Mouse (Mus musculus) layer of hippocampus, adult 9-10 months (tissue): ENCODE results near the gene Fktn.
"Not testable (repeated sequence)": the region's sequence is repeated elsewhere in the genome, so short reads cannot be mapped to it uniquely, and the experiment has no call there.

Experiments used
- DNase-seq: peaks from one replicate; pipeline ENCODE4 v3.0.0; 2022; ENCODE audit warnings: low spot score

Gene Fktn

DNA sequence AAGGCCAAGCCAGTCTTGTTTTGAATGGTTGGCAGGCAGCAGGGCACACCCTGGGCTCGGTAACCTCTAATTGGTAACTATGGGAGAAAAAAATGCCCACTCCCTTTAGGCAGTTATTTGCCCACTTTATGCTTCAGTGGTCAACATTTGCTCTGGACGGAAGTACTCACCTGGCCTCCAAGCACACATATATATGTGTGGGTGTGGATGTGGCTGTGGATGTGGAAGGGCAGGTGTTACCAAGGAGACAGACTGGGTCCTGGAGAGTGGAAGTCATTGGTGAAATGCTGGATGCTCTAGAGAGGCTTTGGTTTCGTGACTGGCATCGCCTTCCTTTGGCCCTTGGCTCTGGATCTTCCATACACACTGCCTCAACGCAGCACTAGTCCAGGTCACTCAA is 58.2 kb downstream of the Fktn start:
- no peak for DNase-seq

DNA sequence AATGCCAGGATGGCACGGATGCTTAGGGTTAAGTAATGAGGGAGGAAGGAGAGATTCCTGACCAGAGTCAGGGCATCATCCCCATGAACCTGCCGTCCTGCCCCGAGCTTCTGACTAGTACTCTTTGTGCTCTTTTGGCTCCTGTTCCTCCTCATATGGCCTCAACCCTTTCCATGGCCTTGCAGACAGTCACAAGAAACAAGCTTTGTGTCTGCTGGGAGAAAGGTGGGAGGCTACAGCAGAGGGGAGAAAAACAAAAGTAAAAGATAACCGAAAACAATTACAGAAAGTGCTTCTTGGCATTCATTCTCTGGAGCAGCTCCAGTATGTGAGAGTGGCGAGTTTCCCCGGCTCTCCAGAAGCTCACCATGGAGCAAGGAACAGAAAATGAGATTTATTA is 60.1 kb downstream of the Fktn start:
- no peak for DNase-seq

DNA sequence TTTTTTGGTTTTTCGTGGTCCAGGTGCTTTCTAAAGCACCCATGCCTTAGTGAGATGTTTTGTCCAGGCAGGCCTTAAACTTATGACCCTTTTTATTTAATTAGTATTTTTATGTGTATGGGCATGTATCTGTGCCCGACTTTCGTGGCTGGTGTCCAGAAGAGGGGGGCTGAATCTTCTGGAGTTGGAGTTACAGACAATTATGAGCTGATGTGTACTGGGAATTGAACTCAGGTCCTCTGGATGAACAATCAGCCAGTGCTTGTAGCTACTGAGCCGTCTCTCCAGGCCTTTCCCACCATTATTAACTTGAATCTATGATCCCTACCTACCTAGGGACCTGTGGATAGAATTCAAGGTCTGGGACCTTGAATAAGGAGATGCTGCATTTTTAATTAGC is 67.6 kb downstream of the Fktn start:
- no peak for DNase-seq

DNA sequence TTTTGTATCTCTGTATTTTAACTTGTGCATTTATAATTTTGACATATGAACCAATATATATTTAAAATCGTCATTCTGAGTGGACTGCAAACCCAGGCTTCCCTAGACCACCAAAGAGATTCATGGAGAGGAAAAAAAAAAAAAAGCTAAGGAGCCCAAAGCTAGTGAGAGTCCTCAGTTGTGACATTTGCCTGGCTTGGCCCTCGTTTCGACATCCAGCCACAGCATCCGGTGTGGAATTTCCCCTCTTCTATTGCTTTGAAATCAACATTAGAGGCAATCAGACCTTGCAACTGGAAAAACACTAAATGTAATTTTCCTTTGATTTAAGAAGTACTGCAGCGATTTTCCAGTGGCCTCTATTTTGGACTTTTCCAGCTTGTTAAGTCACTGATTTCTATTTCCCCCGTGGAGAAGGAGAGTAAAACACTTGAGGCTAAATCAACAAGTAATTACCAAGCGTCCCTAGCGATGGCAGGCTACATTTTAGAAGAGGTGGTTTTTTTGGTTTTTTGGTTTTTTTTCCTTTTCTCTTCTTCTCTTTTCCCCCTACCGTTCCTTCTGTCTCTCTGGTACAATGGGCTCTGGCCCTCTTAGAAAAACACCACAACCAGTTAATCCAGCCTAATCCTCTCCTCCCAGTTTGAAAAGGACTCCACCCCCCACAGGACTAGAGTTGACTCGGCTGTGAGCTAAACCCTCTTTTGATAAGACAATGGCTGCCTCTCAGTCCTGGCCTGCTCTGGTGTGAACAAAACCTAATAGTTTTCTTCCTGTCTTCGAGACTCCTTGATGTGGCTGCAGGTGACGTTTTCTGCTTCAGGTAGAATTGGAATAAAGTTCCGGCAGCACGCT is 68.6 kb downstream of the Fktn start:
- DNase-seq: no peak

DNA sequence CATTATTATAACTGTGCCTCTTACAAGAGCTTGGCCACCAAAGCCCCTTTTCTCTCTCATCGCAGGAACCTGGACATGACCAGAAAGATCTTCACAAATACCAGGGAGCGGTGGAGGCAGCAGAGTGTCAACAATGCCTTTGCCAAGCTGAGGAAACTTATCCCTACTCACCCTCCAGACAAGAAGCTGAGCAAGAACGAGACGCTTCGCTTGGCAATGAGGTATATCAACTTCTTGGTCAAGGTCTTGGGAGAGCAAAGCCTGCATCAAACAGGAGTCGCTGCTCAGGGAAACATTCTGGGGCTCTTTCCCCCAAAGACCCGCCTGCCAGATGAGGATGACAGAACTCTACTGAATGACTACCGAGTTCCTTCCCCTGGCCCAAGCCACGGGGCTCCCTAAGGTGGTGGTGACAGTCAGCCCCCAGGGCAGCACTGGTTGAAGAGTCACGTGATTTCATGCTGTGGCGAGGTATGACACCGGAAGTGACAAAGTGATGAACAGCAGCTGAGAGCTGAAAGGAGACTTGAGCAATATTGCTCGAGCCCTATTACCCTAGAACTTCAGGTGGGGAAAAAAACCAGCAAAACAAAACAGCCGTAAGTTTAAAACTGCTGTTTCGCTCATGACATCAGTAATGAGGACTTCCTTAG is 72.1 kb downstream of the Fktn start:
- no peak for DNase-seq

DNA sequence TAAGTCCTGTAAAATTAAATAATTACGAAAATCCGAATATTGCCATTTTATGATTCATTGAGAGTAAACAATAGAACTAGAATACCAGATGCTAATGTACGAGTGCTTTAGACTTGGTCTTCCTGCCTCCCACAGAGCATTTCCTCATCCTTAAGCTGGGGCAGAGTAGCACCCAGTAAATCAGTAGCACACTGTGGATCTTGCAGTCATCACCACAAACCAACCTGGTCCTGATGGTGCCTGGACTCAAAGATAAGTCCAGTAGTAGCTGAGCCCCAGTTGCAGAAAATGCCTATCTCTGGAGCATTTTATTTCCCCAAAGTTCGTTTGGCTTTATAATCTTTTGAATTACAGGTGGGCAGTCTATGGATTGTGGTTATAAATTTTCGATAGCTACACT is 73.1 kb downstream of the Fktn start:
- DNase-seq: no peak

DNA sequence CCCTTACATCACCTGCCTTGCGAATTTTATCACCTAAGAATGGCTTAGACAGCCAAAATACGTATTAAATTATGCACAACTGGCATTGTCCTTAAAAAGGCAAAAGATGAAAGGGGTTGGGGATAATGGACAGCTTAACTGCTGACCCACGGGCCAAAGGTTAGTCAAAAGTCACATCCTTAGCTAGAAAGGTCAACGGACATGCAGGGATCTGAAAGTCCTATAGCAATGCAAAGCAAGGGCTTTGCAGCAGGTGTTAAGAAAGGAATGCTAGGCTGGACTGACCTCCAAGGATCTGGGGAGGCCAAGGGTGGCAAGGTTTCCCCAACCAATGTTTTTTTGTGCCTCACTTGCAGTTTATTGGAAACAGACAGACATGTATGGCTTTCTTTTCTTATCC is 75.5 kb downstream of the Fktn start:
- no peak for DNase-seq

DNA sequence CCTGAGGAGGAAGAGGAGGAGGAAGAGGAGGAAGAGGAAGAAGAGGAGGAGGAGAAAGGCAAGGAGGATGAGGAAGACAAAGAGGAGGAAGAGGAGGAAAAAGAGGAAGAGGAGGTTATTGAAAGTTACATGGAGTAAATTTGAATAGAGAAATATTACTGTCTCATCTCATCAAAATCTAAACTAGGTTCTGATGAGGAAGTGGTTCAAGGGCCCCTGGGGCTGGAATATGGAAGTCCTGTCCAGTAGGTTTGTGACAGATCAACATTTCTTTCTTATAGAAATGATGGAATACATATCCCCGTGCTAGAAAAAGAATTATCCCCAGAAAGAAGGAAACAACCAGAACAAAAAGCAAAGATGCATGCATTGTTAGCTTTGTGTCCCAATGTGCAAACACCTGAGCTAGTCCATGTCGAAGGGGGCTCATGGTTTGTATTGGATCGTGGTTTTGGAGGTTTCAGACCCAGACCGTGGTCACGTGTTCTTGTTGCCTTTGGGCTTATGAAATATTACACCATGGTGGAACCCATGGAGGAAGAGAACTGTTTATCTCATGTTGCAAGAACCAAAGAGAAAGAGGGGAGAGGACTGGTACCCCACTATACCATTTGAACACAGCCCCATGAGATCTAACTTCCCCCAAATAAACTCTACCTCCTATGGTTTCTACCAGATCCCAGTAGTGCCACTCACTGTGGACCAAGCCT is 80.6 kb downstream of the Fktn start:
- DNase-seq: no peak

DNA sequence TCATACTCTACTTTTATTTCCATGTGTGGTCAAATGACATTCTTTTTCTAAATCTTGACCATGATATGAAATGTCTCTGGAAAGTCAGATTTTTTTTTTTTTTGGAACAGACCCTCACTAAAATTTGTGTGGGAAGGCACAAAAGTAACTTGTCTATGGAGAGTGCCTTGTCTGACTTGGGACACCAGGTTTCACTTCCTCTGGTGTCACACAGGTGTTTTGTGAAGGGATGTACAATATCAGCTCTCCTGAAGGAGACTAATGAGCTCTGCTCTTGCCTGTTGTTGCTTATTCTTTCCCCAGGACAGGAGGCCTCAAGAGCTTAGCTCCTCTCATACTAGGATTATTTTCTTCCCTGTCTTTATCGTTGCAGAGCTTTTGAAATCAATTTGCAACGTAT is 81.3 kb downstream of the Fktn start:
- DNase-seq: no peak

DNA sequence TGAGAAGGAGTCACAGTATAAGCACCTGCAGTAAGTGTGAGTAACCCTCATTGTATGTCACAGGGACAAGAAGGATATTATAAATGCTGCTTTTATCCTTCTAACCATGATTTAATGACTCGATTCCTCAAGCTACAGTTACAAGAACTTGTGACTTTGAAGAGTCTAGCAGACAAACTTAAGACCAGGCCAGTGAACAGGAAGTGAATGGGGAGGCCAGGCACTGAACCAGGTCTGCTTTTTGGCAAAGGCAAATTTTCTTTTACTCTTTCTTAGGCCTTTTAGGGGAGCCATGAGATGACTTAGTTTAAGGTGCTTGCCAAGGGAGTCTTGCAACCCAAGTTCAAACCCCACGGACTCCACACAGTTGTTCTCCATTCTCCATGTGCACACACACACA is 81.9 kb downstream of the Fktn start:
- DNase-seq: no peak

DNA sequence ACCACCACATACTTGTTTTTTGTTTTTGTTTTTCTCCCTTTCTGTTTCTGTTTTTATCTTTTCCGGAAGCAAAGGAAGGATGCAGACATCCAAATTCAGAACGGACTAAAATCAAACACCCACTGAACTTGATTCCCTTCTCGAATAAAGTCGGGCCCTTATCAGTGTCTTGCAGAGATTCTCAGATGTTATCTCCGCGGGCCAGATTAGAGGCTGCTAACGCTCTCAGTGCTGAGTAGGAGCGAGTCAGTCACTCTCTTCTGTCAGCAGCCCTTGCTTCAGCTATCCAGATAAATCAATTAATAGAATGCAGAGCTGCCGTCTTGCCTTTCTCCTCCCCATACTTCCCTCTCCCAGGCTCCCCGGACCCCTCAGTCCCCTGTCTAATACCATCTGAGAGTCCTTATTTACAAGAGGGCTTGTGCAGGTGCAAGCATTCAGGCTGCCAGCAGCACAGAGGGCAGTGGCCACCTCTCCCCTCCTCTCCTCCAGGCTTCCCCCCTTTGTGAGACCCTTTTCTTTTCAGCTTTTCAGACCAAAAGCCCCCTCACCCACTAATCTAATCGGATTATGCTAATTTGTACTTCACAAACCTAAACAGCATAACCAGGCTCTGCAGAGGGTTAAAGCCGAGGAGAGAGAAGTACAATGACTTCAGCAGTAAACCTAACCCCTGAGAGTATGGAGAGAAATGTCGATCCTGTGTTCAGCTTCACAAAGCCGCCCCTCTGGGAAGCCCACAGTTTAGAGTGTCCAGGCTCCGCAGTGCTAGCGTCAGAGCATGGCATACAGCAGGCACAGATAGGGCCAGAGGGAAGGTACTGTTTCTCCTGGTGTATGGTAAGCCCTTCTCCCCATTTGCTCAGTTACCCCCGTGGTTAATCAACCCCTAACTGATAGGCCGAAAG is 83.3 kb downstream of the Fktn start:
- DNase-seq: no peak

DNA sequence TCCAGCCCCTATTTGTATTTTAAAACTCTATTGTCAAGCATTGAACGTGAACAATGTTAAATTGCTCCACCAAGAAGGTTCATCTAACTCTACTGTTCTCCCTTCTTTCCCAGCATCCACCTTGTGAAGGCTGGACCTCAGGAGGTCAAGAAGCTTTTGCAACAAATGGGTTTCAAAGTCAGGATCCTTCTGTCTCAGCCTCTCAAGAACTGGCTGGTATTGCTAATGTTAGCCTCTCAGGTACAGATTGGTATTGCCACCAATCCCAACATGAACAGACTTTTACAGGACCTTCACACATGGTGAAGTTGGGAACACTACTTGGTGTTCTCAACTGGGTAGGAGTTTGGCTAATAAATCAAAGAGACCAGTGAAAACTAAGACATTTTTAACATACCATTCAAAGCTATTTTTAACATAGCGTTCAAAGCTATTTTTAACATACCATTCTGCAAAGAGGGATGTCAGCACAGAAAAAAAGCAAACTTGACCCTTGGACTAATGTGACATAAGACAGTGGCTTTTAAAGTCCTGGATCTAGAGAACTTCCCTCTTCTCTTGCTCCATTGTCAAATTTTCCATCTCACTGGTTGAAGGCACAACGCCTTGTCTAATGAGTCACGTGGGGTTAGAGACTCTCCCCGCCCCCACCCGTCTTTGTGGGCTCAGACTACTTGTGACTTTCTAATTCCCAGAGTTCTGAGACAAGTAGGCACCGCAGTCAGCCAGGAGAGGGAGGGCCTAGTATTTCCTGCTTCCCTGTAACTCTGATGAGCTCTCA is 85.3 kb downstream of the Fktn start:
- no peak for DNase-seq

DNA sequence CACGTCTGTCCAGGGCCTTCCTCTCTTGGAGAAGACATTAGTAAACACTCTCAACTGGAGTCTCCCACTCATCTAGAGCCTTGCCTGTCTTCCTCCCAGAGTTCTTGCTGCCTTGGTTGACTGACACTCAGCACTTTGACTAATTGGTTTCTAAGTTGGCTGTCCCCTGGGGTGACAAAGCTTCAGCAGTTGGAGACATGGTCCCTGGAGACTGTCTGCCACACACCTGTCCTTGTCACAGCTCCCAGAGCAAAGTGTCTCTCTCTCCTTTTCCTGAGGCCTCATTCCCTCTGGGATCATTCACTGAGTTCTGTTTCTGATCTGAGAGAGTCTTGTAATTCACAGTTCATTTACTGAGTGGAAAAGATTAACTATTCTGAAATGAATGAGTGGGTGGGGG is 86.0 kb downstream of the Fktn start:
- no peak for DNase-seq

DNA sequence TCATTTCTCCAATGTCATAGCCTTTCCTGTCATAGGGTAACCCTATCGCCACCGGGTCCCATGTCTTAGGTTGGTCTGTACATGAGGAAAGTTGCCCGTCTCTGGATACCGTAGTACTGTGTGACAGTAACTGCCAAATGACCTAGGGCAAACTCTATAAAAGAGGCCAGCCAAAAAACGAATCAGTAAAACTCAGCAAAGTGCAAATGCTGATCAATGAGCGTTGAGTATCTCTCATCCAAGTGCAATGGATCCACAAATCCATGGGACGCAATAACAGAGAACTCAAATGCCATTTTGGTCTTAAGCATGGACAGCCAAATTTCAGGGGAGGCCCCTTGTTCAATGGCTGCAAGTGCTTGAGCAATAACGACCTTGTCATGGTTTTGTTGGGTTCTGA is 89.9 kb downstream of the Fktn start:
- not testable (repeated sequence) for DNase-seq

DNA sequence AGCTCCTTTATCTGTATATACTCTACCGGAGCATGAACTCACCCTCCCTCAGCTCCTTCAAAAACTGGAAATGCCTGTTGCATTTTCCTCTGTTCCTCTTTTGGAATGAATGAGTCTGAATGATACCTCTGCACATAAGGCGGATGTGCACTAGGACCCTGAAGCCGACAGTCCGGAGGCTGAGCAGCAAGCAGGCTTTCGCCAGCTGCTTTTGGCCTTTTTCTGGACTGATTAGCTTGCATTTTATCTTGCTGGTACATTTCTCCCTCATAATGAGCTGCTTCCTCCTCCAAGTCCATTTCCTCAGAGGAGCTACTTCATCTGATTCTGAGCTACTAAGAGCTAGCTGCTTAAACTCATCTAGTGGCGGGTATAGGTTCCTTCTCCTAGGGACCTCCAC is 92.6 kb downstream of the Fktn start:
- DNase-seq: not testable (repeated sequence)

DNA sequence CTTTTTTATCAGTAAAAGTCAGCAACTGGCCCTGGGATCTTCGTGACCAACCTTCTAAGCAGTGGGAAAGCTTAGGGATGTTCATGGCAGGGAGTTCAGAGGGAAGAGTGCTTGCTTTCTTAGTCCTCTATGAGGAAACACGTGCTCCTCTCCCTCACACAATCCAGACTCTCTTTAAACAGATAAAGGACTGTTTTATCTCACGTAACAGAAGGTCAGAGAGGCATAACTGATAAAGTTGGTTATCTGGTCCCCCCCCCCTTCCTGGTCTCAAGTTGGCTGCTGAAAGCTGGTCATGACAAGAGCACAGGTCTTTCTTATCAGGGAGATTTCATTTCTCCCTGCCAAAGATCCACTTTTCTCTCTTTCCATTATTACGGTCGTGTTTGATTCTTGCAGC is 104.5 kb downstream of the Fktn start:
- DNase-seq: no peak

DNA sequence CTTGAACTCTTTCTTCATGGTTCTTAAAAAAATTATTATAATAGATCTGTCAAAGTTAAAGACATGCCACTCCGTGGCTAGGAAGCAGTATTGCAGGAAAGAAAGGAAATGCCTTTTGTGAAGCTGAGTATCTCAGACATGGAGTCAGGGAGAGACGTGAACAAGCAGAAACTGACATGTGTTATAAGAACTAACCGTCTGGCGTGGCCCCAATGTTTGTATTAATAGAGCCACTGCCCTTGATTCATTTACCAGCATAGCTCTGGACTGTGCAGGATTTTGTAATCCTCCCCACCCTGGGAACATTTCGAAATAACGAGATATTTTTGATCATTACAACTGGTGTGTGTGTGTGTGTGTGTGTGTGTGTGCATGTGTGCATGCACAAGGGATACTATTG is 109.9 kb downstream of the Fktn start:
- DNase-seq: no peak

DNA sequence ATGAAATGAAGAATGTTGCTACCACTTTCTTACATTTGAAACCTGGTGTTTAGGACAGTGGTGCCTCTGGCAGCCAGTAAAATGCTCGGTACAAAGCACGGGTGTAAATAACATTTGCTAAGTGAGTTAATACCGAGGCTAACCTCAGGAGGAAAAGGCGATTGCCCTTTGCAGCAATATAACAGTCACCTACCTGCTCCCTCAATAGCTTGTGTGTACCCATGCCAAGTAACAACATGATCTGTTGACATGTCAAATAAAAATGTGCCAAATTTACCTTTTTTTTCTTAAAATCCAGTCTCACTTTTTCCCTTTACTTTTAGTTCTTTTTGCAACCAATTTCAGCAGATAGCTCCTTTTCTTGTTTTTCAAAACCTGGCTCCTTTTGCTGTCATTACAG is 111.0 kb downstream of the Fktn start:
- no peak for DNase-seq

DNA sequence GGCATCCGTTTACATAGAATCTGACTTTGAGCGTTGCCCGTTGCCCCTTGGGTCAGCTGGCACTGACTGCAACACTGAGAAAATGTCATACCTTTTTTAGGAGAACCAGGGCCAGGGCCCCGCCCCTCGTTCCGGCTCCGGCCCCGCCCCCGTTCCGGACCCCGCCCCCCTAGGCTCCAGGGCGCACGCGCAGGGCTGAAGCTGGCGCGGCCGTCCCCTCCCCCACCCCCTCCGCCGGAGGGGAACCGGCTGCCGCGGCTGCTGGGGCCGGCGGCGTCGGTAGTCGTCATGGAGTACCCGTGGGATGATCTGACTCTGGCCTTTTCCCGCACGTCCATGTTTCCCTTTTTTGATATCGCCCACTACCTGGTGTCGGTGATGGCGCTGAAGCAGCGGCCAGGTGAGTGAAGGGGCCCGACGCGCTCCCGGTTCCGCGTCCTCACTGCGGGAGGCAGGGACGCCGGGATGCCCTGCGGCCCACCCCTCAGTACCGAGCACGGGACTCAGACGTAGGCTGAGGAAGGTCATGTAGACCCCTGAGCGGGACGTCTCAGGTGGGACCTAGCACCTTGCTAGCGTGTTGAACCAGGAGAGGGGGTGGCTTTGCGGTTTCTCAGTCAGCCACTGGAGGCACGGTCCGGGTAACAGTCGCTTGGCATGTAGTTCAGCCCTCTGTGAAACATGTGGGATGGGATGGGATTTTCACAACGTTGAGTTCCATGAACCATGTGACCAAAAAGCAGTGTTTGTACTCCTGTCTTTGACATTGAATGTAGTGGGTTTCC is 112.2 kb downstream of the Fktn start, which contains the start of gene Tmem38b:
TSS of gene Tmem38b (plus strand) at position 225 of the 785 bp plus-strand sequence.
- DNase-seq: no peak

DNA sequence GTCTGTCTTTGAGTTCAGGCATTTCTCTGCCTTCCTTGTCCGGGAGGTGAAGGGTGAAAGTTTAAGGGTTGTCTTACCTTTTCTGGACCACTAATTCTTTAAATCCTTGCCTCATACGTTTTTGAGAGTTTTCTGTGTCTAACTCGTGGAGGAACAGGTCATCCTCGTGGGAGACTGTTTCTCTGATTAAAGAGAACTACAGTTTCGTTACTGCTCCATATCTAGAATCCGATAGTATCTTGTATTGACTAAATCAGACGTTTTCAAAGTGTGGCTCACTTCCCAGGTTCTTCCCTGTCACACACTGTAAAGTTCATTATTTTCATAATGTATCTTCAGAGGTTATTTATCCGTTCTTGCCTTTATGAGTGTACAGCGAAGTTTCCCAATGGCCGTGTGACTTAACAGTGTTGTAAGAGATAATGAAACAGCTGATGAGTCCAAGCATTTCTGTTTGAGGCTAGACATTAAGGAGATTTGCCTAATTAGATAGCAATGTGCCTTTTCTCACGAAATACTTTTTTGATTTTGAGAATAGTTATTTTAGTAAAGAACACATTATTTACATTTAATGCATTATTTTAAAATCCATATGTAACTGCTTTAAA is 112.9 kb downstream of the Fktn start:
- DNase-seq: no peak
